Mouse (Mus musculus): ENCODE measurements around the gene Pinlyp. TPM values are rescaled to one million over a fixed set of nuclear protein-coding genes. Genes with fewer than 3 reads are reported as not detected.

Pinlyp gene
- polyA plus RNA-seq, 1 experiment from 2014 or later: 0.19 TPM

GRCm38 (mm10) chr7:24507726-24508114 is 38.2 kb downstream of the Pinlyp start:
- under 1% methylated on average over 20 of the region's 20 CpGs for WGBS
- TF ChIP-seq CTCF (IDR thresholded peaks at IDR 0.05) (no peak), EP300 (IDR thresholded peaks at IDR 0.05) (no peak)
- no peak for ATAC-seq

GRCm38 (mm10) chr7:24506838-24507725 is 38.8 kb downstream of the Pinlyp start, which contains the start of gene Zfp428:
Gene Zfp428 (plus strand): TSS chr7:24507006.
- Histone ChIP-seq H3K9ac (replicated peaks; ENCODE audit: low read depth) (peak within 1 kb of the TSS; percentile 78), H3K27ac (ENCODE audit: low read length) (peak within 1 kb of the TSS; percentile 90), H3K36me3 (ENCODE audit: insufficient read depth, low read length) (no peaks in the 10 kb centered on the region), H3K4me2 (replicated peaks; ENCODE audit: low read depth, low read length) (peak within 1 kb of the TSS; percentile 76), H3K4me3 (ENCODE audit: low read depth, low read length) (peak within 1 kb of the TSS; percentile 66), H3K4me1 (ENCODE audit: insufficient read depth, low read depth, low read length) (peaks cover 3% of the 10 kb centered on the region), H3K9me3 (ENCODE audit: low read length) (no peaks in the 10 kb centered on the region), H3K27me3 (replicated peaks; ENCODE audit: insufficient read depth, low read length) (no peaks in the 10 kb centered on the region)
- TF ChIP-seq EP300 (IDR thresholded peaks at IDR 0.05) (no peak), CTCF (IDR thresholded peaks at IDR 0.05) (no peak)
- DNase-seq (ENCODE audit: low spot score) (peak; percentile 91), ATAC-seq (peak; percentile 90)
- WGBS: under 1% methylated on average over 83 of the region's 84 CpGs

More at GRCm38 (mm10) chr7:24507726-24508114, 38.2 kb downstream of the Pinlyp start:
- Histone ChIP-seq H3K36me3 (ENCODE audit: insufficient read depth, low read length) (no peaks in the 10 kb centered on the region), H3K4me3 (ENCODE audit: low read depth, low read length) (peak overlapping the region; percentile 66), H3K4me2 (replicated peaks; ENCODE audit: low read depth, low read length) (peak overlapping the region; percentile 76), H3K4me1 (ENCODE audit: insufficient read depth, low read depth, low read length) (peaks cover 3% of the 10 kb centered on the region), H3K9ac (replicated peaks; ENCODE audit: low read depth) (peak overlapping the region; percentile 78), H3K9me3 (ENCODE audit: low read length) (no peaks in the 10 kb centered on the region), H3K27ac (ENCODE audit: low read length) (peak overlapping the region; percentile 90), H3K27me3 (replicated peaks; ENCODE audit: insufficient read depth, low read length) (no peaks in the 10 kb centered on the region)
- no peak for DNase-seq (ENCODE audit: low spot score)

GRCm38 (mm10) chr7:24506476-24506837 is 39.5 kb downstream of the Pinlyp start:
- TF ChIP-seq CTCF (IDR thresholded peaks at IDR 0.05) (no peak), EP300 (IDR thresholded peaks at IDR 0.05) (no peak)
- WGBS: under 1% methylated on average over 12 of the region's 12 CpGs
- ATAC-seq: no peak

GRCm38 (mm10) chr7:24506065-24506459 is 39.9 kb downstream of the Pinlyp start:
- peak overlapping the region; percentile 66 for H3K4me3 ChIP-seq (ENCODE audit: low read depth, low read length)
- 0 out of 2 replicates have a peak overlapping the region, but pooled peaks have one; percentile 90 for H3K27ac ChIP-seq (ENCODE audit: low read length)
- H3K27me3 ChIP-seq (replicated peaks; ENCODE audit: insufficient read depth, low read length): peaks cover 4% of the 10 kb centered on the region
- H3K9me3 ChIP-seq (ENCODE audit: low read length): no peaks in the 10 kb centered on the region
- peaks cover 3% of the 10 kb centered on the region for H3K4me1 ChIP-seq (ENCODE audit: insufficient read depth, low read depth, low read length)
- DNase-seq (ENCODE audit: low spot score): no peak
- ATAC-seq: no peak
- TF ChIP-seq CTCF (IDR thresholded peaks at IDR 0.05) (no peak), EP300 (IDR thresholded peaks at IDR 0.05) (no peak)
- peak overlapping the region; percentile 76; the same call in 1 of the 2 replicates for H3K4me2 ChIP-seq (replicated peaks; ENCODE audit: low read depth, low read length)
- peak overlapping the region; percentile 27; the same call in 1 of the 2 replicates for H3K9ac ChIP-seq (replicated peaks; ENCODE audit: low read depth)
- WGBS: 23% methylated on average over 3 of the region's 3 CpGs
- no peaks in the 10 kb centered on the region for H3K36me3 ChIP-seq (ENCODE audit: insufficient read depth, low read length)

More at GRCm38 (mm10) chr7:24506476-24506837, 39.5 kb downstream of the Pinlyp start:
- no peaks in the 10 kb centered on the region for H3K9me3 ChIP-seq (ENCODE audit: low read length)
- DNase-seq (ENCODE audit: low spot score): peak; percentile 51
- peak overlapping the region; percentile 66 for H3K4me3 ChIP-seq (ENCODE audit: low read depth, low read length)
- H3K4me1 ChIP-seq (ENCODE audit: insufficient read depth, low read depth, low read length): peaks cover 3% of the 10 kb centered on the region
- H3K27ac ChIP-seq (ENCODE audit: low read length): peak overlapping the region; percentile 90; the same call in 1 of the 2 replicates
- H3K27me3 ChIP-seq (replicated peaks; ENCODE audit: insufficient read depth, low read length): peaks cover 2% of the 10 kb centered on the region
- H3K4me2 ChIP-seq (replicated peaks; ENCODE audit: low read depth, low read length): peak overlapping the region; percentile 76
- peak overlapping the region; percentile 27; the same call in 1 of the 2 replicates for H3K9ac ChIP-seq (replicated peaks; ENCODE audit: low read depth)
- H3K36me3 ChIP-seq (ENCODE audit: insufficient read depth, low read length): no peaks in the 10 kb centered on the region

- 33% methylated on average over 15 of the region's 15 CpGs for WGBS
- no peak for TF ChIP-seq EP300 (IDR thresholded peaks at IDR 0.05)
- TF ChIP-seq CTCF (IDR thresholded peaks at IDR 0.05): no peak
- H3K9ac ChIP-seq (replicated peaks; ENCODE audit: low read depth): no peak overlapping the region
- H3K4me1 ChIP-seq (ENCODE audit: insufficient read depth, low read depth, low read length): peaks cover 3% of the 10 kb centered on the region
- H3K27me3 ChIP-seq (replicated peaks; ENCODE audit: insufficient read depth, low read length): peaks cover 5% of the 10 kb centered on the region
- no peak for DNase-seq (ENCODE audit: low spot score)
- no peaks in the 10 kb centered on the region for H3K36me3 ChIP-seq (ENCODE audit: insufficient read depth, low read length)
- H3K4me3 ChIP-seq (ENCODE audit: low read depth, low read length): no peak overlapping the region
- H3K4me2 ChIP-seq (replicated peaks; ENCODE audit: low read depth, low read length): no peak overlapping the region
- ATAC-seq: no peak
- H3K27ac ChIP-seq (ENCODE audit: low read length): no peak overlapping the region
- 0 out of 2 replicates have a peak, but pooled peaks cover 2% of the 10 kb centered on the region for H3K9me3 ChIP-seq (ENCODE audit: low read length)
These were observed 40.4 kb downstream of the Pinlyp start for GRCm38 (mm10) chr7:24505447-24506064.

- no peak for DNase-seq (ENCODE audit: low spot score)
- ATAC-seq: no peak
- Histone ChIP-seq H3K27ac (ENCODE audit: low read length) (no peak overlapping the region), H3K9me3 (ENCODE audit: low read length) (0 out of 2 replicates have a peak, but pooled peaks cover 2% of the 10 kb centered on the region), H3K4me3 (ENCODE audit: low read depth, low read length) (no peak overlapping the region), H3K4me2 (replicated peaks; ENCODE audit: low read depth, low read length) (no peak overlapping the region), H3K9ac (replicated peaks; ENCODE audit: low read depth) (no peak overlapping the region), H3K4me1 (ENCODE audit: insufficient read depth, low read depth, low read length) (peaks cover 3% of the 10 kb centered on the region), H3K27me3 (replicated peaks; ENCODE audit: insufficient read depth, low read length) (peaks cover 12% of the 10 kb centered on the region), H3K36me3 (ENCODE audit: insufficient read depth, low read length) (no peaks in the 10 kb centered on the region)
- TF ChIP-seq CTCF (IDR thresholded peaks at IDR 0.05) (no peak), EP300 (IDR thresholded peaks at IDR 0.05) (no peak)
- WGBS: 19% methylated on average over 4 of the region's 4 CpGs
These were observed 41.0 kb downstream of the Pinlyp start for GRCm38 (mm10) chr7:24504868-24505267.
